In genomic region chr1:114554453-114554852, GRCm38 (mm10) we compare ENCODE assay signal across 19 mouse cellular contexts.
"Had no signal": no experiment of that assay in that cellular context is flagged by ENCODE, and none has a peak within 500 bp of the region (broad histone marks: within the 10 kb centered on the region; RNA-seq: fewer than 3 reads in every experiment).

No protein-coding gene starts in this region.

- H3K27me3 ChIP-seq: midbrain, embryonic 12.5 days; neural tube, embryonic 13.5 days; neural tube, embryonic 15.5 days had no signal

- H3K36me3 ChIP-seq: midbrain, embryonic 10.5 days; midbrain, embryonic 12.5 days; neural tube, embryonic 13.5 days; neural tube, embryonic 15.5 days had no signal

- H3K4me1 ChIP-seq: midbrain, embryonic 10.5 days; midbrain, embryonic 12.5 days; neural tube, embryonic 13.5 days; neural tube, embryonic 15.5 days had no signal

- DNase-seq: lung, adult 18-20 months; lung, embryonic 14.5 days; lung, postnatal 10 days; lung, postnatal 4 days; midbrain, embryonic 14.5 days; retina, postnatal 1 day; right cerebral cortex, adult 18-20 months; right cerebral cortex, postnatal 25 days; right cerebral cortex, postnatal 4 days; spleen, adult 18-20 months; thymus, adult 18-20 months; thymus, postnatal 14 days; thymus, postnatal 36 days had no signal

- ATAC-seq: midbrain, embryonic 16.5 days had no signal

- H3K4me3 ChIP-seq: midbrain, embryonic 10.5 days; midbrain, embryonic 12.5 days; myocyte; neural tube, embryonic 13.5 days; neural tube, embryonic 15.5 days had no signal

- H3K9me3 ChIP-seq: midbrain, embryonic 10.5 days; midbrain, embryonic 12.5 days; neural tube, embryonic 13.5 days; neural tube, embryonic 15.5 days had no signal

- H3K27ac ChIP-seq: midbrain, embryonic 10.5 days; midbrain, embryonic 12.5 days; neural tube, embryonic 13.5 days; neural tube, embryonic 15.5 days had no signal

- H3K4me2 ChIP-seq: lung, embryonic 14.5 days; midbrain, embryonic 12.5 days; neural tube, embryonic 13.5 days; neural tube, embryonic 15.5 days had no signal

- H3K9ac ChIP-seq: lung, embryonic 14.5 days; midbrain, embryonic 12.5 days; neural tube, embryonic 13.5 days; neural tube, embryonic 15.5 days had no signal
